Mouse (Mus musculus): Measurements from ENCODE around the gene Olfr584.

The Olfr584 gene

GRCm38 (mm10) chr7:103081585-103081984 lies at the start of gene Olfr584:
TSS of gene Olfr584 (plus strand) at chr7:103081885.
- DNase-seq, result no peak

GRCm38 (mm10) chr7:103037724-103038123 lies 44.0 kb upstream of the Olfr584 start, which contains the start of gene Olfr582:
TSS of gene Olfr582 (plus strand) at chr7:103038024.
- no peak for DNase-seq

GRCm38 (mm10) chr7:103051000-103051399 lies 30.7 kb upstream of the Olfr584 start, which contains the start of gene Olfr583:
TSS of gene Olfr583 (plus strand) at chr7:103051300.
- no peak for DNase-seq

- no peak for DNase-seq
Measured at GRCm38 (mm10) chr7:103097420-103097819, 15.7 kb downstream of the Olfr584 start, which contains the start of gene Olfr585. TSS of gene Olfr585 (plus strand) at chr7:103097720.

- DNase-seq, result no peak
Measured at GRCm38 (mm10) chr7:103119406-103119805, 37.7 kb downstream of the Olfr584 start.

- no peak for DNase-seq
Measured at GRCm38 (mm10) chr7:103125538-103125937, 43.9 kb downstream of the Olfr584 start, which contains the start of gene Olfr586. TSS of gene Olfr586 (minus strand) at chr7:103125638.
